Mouse (Mus musculus) bone marrow, adult 2 months (tissue): ENCODE measurements around the gene Olfr1254.

Experiments
- CTCF ChIP-seq: fragments of 200-500 bp; IDR thresholded peaks from 2 replicates; pipeline ENCODE4 v1.5.1; 2011; ENCODE audit warnings: low read length, control low read depth; ENCODE audit not compliant: control insufficient read depth, insufficient read depth
- POLR2A ChIP-seq: fragments of 200-500 bp; IDR thresholded peaks from 2 replicates; pipeline ENCODE4 v1.6.1; 2011; ENCODE audit warnings: low read depth, mild to moderate bottlenecking, control low read depth, low read length, borderline replicate concordance; ENCODE audit not compliant: control insufficient read depth

- TF ChIP-seq CTCF (no peak), POLR2A (no peak)
These were observed 36.4 kb downstream of the Olfr1254 start, which contains the start of gene Olfr1253 for GRCm38 (mm10) chr2:89756990-89757389.
